Mouse (Mus musculus): ENCODE measurements around the gene Gm37240. TPM values are rescaled to one million over a fixed set of nuclear protein-coding genes. Genes with fewer than 3 reads are reported as not detected.

The Gm37240 gene
- polyA plus RNA-seq (2017; shearing (Covaris generic)) = 0.74 TPM

GRCm38 (mm10) chr3:85887239-85887827 is at the start of gene Gm37240, which contains the start of gene Glt28d2:
Gene Gm37240 (minus strand): TSS chr3:85887518.
Gene Glt28d2 (minus strand): TSS chr3:85887516.

GRCm38 (mm10) chr3:85817191-85817590 is 70.1 kb downstream of the Gm37240 start, which contains the start of gene Fam160a1:
Gene Fam160a1 (minus strand): TSS chr3:85817291.

GRCm38 (mm10) chr3:85573864-85574830 is 313.2 kb downstream of the Gm37240 start, which contains the start of gene Gatb:
Gene Gatb (plus strand): TSS chr3:85574119.

GRCm38 (mm10) chr3:84814762-84815381 is 1072.4 kb downstream of the Gm37240 start, which contains the start of gene Fbxw7:
Gene Fbxw7 (plus strand): TSS chr3:84815268.

GRCm38 (mm10) chr3:84593274-84593673 is 1294.0 kb downstream of the Gm37240 start, which contains the start of gene Tigd4:
Gene Tigd4 (plus strand): TSS chr3:84593574.

GRCm38 (mm10) chr3:84582023-84582912 is 1305.0 kb downstream of the Gm37240 start, which contains the start of gene Arfip1:
Gene Arfip1 (minus strand): TSS chr3:84582625.

GRCm38 (mm10) chr3:84480006-84480897 is 1407.1 kb downstream of the Gm37240 start, which contains the start of gene Fhdc1:
Gene Fhdc1 (minus strand): TSS chr3:84480429.

Other genes with a start within 250 kb of the Gm37240 start
- gene Fam160a1, start 70.2 kb downstream of the Gm37240 start, polyA plus RNA-seq (2017; shearing (Covaris generic)) = 0.34 TPM
- gene Glt28d2, start within 50 bp of the Gm37240 start, polyA plus RNA-seq (2017; shearing (Covaris generic)) = 0.54 TPM
- 3.7 TPM for gene Sh3d19, start 83.6 kb upstream of the Gm37240 start, polyA plus RNA-seq (2017; shearing (Covaris generic))
- not detected for gene Prss48, start 115.0 kb upstream of the Gm37240 start, polyA plus RNA-seq (2017; shearing (Covaris generic))

Data from effector memory CD4-positive, alpha-beta T cell, adult 5 months (primary cell).